Mouse (Mus musculus) liver, embryonic 12.5 days (tissue): ENCODE measurements around the gene Zfp748. TPM values are rescaled to one million over a fixed set of nuclear protein-coding genes. Genes with fewer than 3 reads are reported as not detected.

Experiments used
- ATAC-seq: fragments of 200-750 bp; cut with Nextera tagmentation; 2 replicates; pipeline ENCODE4 v1.8.0; 2017; ENCODE audit warnings: moderate number of reproducible peaks, mild to moderate bottlenecking, moderate library complexity
- H3K27ac ChIP-seq: fragments of 300-500 bp; sonication (generic); 2 replicates; pipeline ENCODE4 v1.5.1; 2016; ENCODE audit warnings: mild to moderate bottlenecking
- H3K27me3 ChIP-seq: fragments of 300-500 bp; sonication (generic); replicated peaks from 2 replicates; pipeline ENCODE4 v1.6.1; 2016; ENCODE audit warnings: mild to moderate bottlenecking, moderate library complexity
- H3K36me3 ChIP-seq: fragments of 300-500 bp; sonication (generic); 2 replicates; pipeline ENCODE4 v1.6.1; 2016; ENCODE audit warnings: mild to moderate bottlenecking, moderate library complexity
- H3K4me1 ChIP-seq: fragments of 300-500 bp; sonication (generic); 2 replicates; pipeline ENCODE4 v1.6.1; 2016
- H3K4me2 ChIP-seq: fragments of 300-500 bp; sonication (generic); 2 replicates; pipeline ENCODE4 v1.6.1; 2016; ENCODE audit warnings: mild to moderate bottlenecking, moderate library complexity
- H3K4me3 ChIP-seq: fragments of 300-500 bp; sonication (generic); 2 replicates; pipeline ENCODE4 v1.5.1; 2016; ENCODE audit warnings: mild to moderate bottlenecking, moderate library complexity
- H3K9ac ChIP-seq: fragments of 300-500 bp; sonication (generic); 2 replicates; pipeline ENCODE4 v1.6.1; 2016; ENCODE audit warnings: mild to moderate bottlenecking, moderate library complexity
- H3K9me3 ChIP-seq: fragments of 300-500 bp; sonication (generic); replicated peaks from 2 replicates; pipeline ENCODE4 v1.6.1; 2016; ENCODE audit warnings: mild to moderate bottlenecking, moderate library complexity
- WGBS: fragments of 180-500 bp; shearing (Covaris S2); methylation state at CpG from one replicate; pipeline ENCODE4 v1.1.7; 2016; ENCODE audit not compliant: insufficient replicate concordance; 5-methylcytosine and 5-hydroxymethylcytosine counted together
- polyA plus RNA-seq: library from polyadenylated mRNA; unstranded; fragments of >200 nt; fragmentation: Nextera tagmentation; extraction: Ambion mirVana; gene quantifications from 2 replicates; pipeline ENCODE4 v1.2.1, GENCODE M21; 2016

Gene Zfp748
- polyA plus RNA-seq, result 6.8 TPM in 2 replicates

DNA sequence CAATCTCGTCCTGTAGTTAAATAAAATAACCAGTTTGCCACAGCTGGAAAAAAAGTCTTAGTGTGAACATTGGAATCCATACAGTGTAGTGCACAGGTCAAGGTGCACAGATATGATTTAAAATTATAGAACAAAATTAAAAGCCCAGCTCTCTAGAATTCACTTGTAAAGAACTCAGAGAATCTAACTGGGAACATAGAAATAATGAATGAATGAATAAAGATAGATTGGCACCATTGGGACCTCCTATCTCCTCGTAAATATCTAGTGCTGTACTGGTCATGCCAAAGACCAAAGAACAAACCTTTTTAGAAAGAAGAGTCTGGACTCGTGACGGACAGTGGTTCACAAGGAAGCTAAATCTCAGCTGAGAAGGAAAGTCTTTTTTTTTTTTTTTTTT lies at the start of gene Zfp748:
Gene Zfp748, minus strand, starts transcription at position 101 of the 400 bp plus-strand sequence.
- Histone ChIP-seq H3K9me3 (no peaks in the 10 kb centered on the region), H3K27ac (peak within 1 kb of the TSS; percentile 91), H3K4me3 (peak within 1 kb of the TSS; percentile 90), H3K4me1 (peaks cover 25% of the 10 kb centered on the region), H3K27me3 (no peaks in the 10 kb centered on the region), H3K36me3 (no peaks in the 10 kb centered on the region), H3K4me2 (peak within 1 kb of the TSS; percentile 80), H3K9ac (peak within 1 kb of the TSS; percentile 87)
- no peak for ATAC-seq
- 59% methylated on average over 4 of the region's 4 CpGs for WGBS

DNA sequence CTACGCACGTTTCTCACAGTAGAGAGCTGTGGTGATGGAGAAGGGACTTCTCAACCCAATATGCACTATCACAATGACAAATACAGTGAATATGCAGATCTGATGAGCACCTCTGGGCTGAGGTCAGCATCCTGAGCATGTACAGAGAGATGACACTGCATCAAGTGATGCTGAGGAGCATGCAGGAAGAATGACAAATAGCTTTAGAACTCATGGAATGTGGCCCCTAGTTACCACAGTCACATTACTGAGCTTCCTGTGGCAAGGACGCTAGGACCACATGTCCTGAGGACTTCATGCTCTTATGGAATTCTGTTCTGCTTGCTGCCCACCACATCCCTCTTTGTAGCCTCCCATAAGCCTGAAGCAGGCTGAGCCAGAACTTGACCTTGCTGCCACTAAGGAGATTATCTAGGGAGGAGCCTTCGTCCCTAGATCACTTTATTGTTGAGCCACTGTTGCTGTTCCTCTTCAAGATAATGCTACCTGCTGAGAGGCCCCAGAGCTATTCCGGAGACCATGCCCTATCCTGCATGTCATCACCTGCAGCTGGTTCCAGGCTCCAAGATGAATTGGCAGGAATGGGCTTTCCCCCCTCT lies 19.1 kb upstream of the Zfp748 start:
- 53% methylated on average over 5 of the region's 5 CpGs for WGBS
- Histone ChIP-seq H3K4me2 (no peak overlapping the region), H3K9me3 (no peaks in the 10 kb centered on the region), H3K27ac (no peak overlapping the region), H3K9ac (no peak overlapping the region), H3K27me3 (no peaks in the 10 kb centered on the region), H3K4me1 (no peaks in the 10 kb centered on the region), H3K4me3 (no peak overlapping the region), H3K36me3 (no peaks in the 10 kb centered on the region)
- ATAC-seq, result no peak

DNA sequence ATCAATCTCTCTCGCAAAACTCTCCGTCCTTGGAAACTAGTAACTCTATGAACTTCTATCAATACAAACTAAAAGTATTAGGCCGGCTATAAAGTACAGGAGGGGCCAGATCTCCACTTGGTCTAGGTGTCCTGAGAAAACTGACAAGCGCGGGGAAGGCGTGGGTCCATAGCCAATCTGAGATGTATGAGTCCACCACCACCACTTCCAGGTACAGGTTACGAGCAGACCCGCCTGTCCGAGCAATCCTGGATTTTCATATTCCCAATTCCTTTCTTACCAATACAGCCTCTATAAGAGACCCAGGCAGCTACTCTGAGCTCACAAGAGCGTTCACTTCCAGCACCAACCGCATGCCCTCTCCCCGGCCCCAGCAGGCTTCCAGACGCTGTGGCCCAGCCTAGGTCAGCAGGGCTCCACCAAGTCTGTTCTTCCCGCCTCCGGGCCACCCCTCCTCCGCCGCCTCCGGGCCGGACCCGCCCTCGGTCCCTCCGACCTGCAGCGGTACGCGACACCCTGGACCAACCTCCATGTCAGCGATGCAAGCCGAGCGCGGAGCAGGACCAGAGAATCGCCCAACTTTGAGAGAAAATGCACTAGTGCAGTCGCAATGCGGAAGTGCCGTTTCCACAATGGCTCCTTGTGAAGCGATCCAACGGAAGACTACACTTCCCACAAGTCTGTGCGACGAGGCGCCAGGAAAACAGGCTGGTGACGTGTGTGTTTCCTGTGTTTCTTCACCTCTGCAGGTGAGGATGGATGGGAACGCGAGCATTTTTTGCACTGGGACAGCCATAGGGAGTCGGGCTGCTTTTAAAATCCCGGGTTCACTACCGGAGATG lies 904 bp downstream of the Zfp748 start:
- Histone ChIP-seq H3K9ac (peak overlapping the region; percentile 87), H3K27me3 (no peaks in the 10 kb centered on the region), H3K4me3 (peak overlapping the region; percentile 90), H3K27ac (peak overlapping the region; percentile 91), H3K4me1 (peaks cover 25% of the 10 kb centered on the region), H3K9me3 (no peaks in the 10 kb centered on the region), H3K4me2 (peak overlapping the region; percentile 80), H3K36me3 (no peaks in the 10 kb centered on the region)
- ATAC-seq, result peak; percentile 97
- WGBS, result 1% methylated on average over 44 of the region's 44 CpGs

DNA sequence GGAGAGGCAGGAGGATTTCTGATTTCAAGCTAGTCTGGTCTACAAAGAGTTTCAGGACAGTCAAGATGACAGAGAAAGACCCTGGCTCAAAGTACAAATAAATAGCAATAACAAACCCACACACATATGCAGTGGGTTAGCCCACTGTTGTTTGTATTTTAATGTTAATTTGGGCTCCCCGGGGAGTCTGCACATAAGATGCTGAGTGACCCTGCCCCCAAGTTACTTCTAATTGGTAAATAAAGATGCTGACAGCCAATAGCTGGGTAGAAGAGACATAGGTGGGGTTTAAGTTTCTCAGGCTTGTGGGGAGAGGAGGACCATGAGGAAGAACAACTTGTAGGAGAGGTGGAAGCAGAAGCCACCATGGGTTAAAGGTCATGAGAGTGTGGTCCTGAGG lies 7.7 kb downstream of the Zfp748 start:
- no peak for ATAC-seq
- H3K27me3 ChIP-seq, result no peaks in the 10 kb centered on the region
- H3K9me3 ChIP-seq, result peaks cover 12% of the 10 kb centered on the region
- H3K9ac ChIP-seq, result no peak overlapping the region
- H3K4me3 ChIP-seq, result no peak overlapping the region
- H3K4me2 ChIP-seq, result no peak overlapping the region
- peaks cover 8% of the 10 kb centered on the region; the same call in 1 of the 2 replicates for H3K4me1 ChIP-seq
- WGBS, result 69% methylated on average over 1 of the region's 1 CpGs
- H3K27ac ChIP-seq, result no peak overlapping the region
- peaks cover 48% of the 10 kb centered on the region for H3K36me3 ChIP-seq

DNA sequence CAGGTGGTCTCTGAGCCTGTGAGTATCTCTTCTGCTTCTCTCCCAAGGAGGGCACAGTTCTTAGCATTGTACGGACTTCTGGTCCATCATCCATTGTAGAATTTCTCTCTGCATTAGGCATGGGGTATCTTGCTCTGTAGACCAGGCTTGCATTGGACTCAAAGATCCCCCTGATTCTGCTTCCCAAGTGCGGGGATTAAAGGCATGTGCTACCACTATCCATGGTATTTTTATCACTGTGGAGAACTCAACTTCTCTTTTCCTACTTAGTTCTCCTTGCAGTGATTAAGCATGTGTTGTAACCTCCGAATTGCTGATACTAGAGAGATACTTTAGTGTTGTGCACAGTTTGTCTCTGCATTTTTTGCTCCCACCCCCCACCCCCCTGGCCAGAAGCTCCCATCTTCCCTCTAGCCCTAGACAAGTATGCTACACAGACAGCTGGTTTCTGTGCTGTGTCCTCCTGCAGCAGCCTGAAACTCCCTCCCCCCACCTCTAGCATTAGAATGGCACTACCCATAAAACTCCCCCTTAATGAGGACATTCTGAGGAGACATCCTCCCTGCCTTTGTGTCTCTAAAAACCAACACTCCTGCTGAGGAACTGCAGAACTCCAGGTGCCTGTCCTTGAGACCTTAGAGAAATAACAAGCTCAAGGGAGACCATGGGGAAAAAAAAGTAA lies 26.4 kb downstream of the Zfp748 start:
- WGBS, result 63% methylated on average over 3 of the region's 3 CpGs
- H3K4me1 ChIP-seq, result peaks cover 25% of the 10 kb centered on the region
- ATAC-seq, result no peak
- no peak overlapping the region for H3K4me2 ChIP-seq
- H3K27me3 ChIP-seq, result no peaks in the 10 kb centered on the region
- no peak overlapping the region for H3K27ac ChIP-seq
- H3K36me3 ChIP-seq, result 0 out of 2 replicates have a peak, but pooled peaks cover 3% of the 10 kb centered on the region
- H3K4me3 ChIP-seq, result no peak overlapping the region
- H3K9ac ChIP-seq, result no peak overlapping the region
- no peaks in the 10 kb centered on the region for H3K9me3 ChIP-seq

DNA sequence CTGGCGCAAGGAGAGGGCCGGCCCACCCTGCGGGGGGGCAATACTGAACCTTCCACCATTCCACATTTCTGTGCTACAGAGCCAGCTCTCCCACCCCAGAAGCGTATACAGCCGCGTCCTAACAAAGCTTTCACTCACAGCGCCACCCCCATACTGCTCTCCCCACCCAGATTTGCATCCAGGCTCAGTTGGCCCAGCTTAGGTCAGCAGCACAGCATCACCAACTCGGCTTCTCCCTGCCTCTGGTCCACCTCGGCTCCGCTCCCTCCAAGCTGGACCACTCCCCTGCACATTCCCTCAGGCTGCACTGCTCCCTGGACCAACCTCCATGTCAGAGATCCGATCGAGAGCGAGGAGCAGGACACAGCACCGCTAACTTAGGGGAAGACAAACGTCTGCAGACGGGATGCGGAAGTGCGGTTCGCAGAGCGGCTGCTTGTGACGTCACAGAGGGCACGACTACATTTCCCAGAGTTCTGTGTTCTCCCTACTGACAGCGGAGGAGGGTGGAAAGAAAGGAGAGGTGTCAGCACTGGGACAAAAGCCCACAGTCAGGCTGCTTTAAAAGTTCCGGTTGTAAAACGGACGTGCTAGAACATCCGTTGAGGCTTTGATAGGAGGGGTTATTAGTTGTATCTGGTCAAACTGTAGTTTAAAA lies 27.7 kb downstream of the Zfp748 start, which contains the start of the genes Gm26965 and Zfp87:
Gene Gm26965, minus strand, starts transcription at position 399 of the 658 bp plus-strand sequence.
Gene Zfp87, minus strand, starts transcription at position 425 of the 658 bp plus-strand sequence.
- Histone ChIP-seq H3K4me1 (peaks cover 25% of the 10 kb centered on the region), H3K36me3 (peaks cover 10% of the 10 kb centered on the region), H3K4me3 (peak within 1 kb of the TSS; percentile 81), H3K9ac (peak within 1 kb of the TSS; percentile 79), H3K27me3 (no peaks in the 10 kb centered on the region), H3K27ac (peak within 1 kb of the TSS; percentile 81), H3K9me3 (no peaks in the 10 kb centered on the region), H3K4me2 (peak within 1 kb of the TSS; percentile 89)
- under 1% methylated on average over 27 of the region's 27 CpGs for WGBS
- ATAC-seq, result peak; percentile 99

DNA sequence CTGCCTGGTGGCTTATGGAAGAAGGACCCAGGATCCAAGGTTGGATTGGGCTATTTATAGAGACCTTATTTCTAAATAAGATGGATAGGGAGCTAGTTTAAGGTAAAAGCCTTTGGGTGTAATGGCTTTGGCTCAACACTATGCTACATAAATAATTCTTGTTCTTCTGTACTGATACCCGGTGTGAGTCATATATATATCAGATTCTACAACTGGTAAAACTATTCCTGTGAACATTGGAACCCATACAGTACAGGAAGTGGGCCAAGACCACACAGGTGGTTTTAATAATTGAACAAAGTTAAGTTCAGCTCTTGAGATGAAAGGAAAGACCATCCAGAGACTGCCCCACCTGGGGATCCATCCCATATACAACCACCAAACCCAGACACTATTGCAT lies 52.7 kb downstream of the Zfp748 start:
- Histone ChIP-seq H3K27ac (no peak overlapping the region), H3K4me2 (peak overlapping the region; percentile 78; the same call in 1 of the 2 replicates), H3K4me1 (peaks cover 9% of the 10 kb centered on the region), H3K36me3 (peaks cover 10% of the 10 kb centered on the region), H3K27me3 (no peaks in the 10 kb centered on the region), H3K9me3 (no peaks in the 10 kb centered on the region), H3K4me3 (no peak overlapping the region), H3K9ac (no peak overlapping the region)
- WGBS, result 57% methylated on average over 1 of the region's 1 CpGs
- no peak; the same call in 1 of the 2 replicates for ATAC-seq

DNA sequence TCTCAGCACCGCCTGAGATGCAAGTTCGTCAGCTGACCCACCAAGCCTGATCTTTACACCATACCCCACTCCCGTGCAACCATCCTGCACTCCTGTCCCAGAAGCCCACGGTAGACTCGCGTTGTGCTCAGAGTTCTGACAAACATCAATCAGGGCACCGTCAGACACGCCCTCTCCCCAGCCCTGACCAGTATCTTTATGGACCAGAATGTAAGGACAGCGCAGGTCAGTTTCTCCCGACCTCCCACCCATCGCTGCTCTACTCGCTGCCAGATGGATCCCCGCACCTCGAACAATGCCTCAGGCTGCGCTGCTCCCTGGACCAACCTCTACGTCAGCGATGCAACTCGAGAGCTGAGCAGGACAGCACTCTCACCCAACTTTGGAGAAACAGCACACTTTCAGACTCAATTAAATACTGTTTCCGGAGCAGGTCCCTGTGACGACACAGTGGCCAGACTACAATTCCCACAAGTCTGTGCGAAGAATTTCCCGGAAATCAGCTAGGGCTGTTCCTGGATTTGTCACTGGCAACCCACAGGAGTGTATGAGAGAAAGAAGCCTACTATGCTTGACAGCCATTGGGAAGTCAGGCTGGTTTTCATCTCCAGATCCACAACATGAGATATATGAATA lies 53.4 kb downstream of the Zfp748 start, which contains the start of gene Zfp58:
Gene Zfp58, minus strand, starts transcription at position 472 of the 636 bp plus-strand sequence.
- Histone ChIP-seq H3K4me3 (peak within 1 kb of the TSS; percentile 73), H3K9ac (peak within 1 kb of the TSS; percentile 69), H3K27ac (peak within 1 kb of the TSS; percentile 60; the same call in 1 of the 2 replicates), H3K27me3 (no peaks in the 10 kb centered on the region), H3K9me3 (no peaks in the 10 kb centered on the region), H3K4me2 (peak within 1 kb of the TSS; percentile 78), H3K4me1 (peaks cover 9% of the 10 kb centered on the region), H3K36me3 (peaks cover 14% of the 10 kb centered on the region)
- peak; percentile 93 for ATAC-seq
- 1% methylated on average over 22 of the region's 22 CpGs for WGBS

DNA sequence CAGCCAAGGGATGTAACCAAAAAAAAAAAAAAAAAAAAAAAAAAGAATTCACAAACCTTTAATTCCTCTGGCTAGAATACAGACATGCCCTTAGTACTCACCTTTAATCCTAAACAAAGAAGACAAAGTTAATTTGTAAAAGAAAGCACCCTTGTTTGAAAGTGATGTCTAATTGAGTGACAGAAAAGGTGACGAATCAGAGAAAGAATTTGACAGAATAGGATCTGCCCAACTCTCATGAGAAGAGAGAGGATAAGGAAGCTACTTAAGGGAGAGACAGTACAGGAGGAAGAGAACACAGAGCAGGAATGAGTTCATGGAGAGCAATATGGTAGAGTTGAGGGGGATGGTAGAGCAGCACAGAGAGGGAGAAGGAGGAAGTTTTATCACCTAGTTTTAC lies 58.0 kb downstream of the Zfp748 start:
- Histone ChIP-seq H3K27ac (no peak overlapping the region), H3K4me3 (no peak overlapping the region), H3K27me3 (no peaks in the 10 kb centered on the region), H3K4me1 (peaks cover 9% of the 10 kb centered on the region), H3K9ac (no peak overlapping the region), H3K4me2 (no peak overlapping the region), H3K9me3 (peaks cover 12% of the 10 kb centered on the region), H3K36me3 (peaks cover 57% of the 10 kb centered on the region)
- no peak for ATAC-seq
- WGBS, result 70% methylated on average over 1 of the region's 1 CpGs
